Mouse (Mus musculus) kidney, embryonic 16.5 days (tissue): ENCODE measurements around the gene Ranbp2. TPM values are rescaled to one million over a fixed set of nuclear protein-coding genes. Genes with fewer than 3 reads are reported as not detected.
A peak's percentile ranks its signal among the peaks of the same experiment; 100 is the strongest.

Experiments used
- ATAC-seq: fragments of 200-750 bp; cut with Nextera tagmentation; 2 replicates; pipeline ENCODE4 v1.8.0; 2017; ENCODE audit warnings: moderate TSS enrichment; ENCODE audit not compliant: low FRiP score, low TSS enrichment
- H3K27ac ChIP-seq: fragments of 300-500 bp; sonication (generic); 2 replicates; pipeline ENCODE4 v1.5.1; 2014; ENCODE audit warnings: low read length
- H3K27me3 ChIP-seq: fragments of 300-500 bp; sonication (generic); 2 replicates; pipeline ENCODE4 v1.6.1; 2014; ENCODE audit warnings: low read length, control low read depth, mixed read lengths; ENCODE audit not compliant: insufficient read depth
- H3K36me3 ChIP-seq: fragments of 300-500 bp; sonication (generic); 2 replicates; pipeline ENCODE4 v1.6.1; 2014; ENCODE audit warnings: low read length, control low read depth, mixed read lengths; ENCODE audit not compliant: insufficient read depth
- H3K4me1 ChIP-seq: fragments of 300-500 bp; sonication (generic); 2 replicates; pipeline ENCODE4 v1.6.1; 2014; ENCODE audit warnings: low read length, control low read depth, mixed read lengths; ENCODE audit not compliant: insufficient read depth
- H3K4me2 ChIP-seq: fragments of 300-500 bp; sonication (generic); replicated peaks from 2 replicates; pipeline ENCODE4 v1.6.1; 2014; ENCODE audit warnings: low read depth, low read length
- H3K4me3 ChIP-seq: fragments of 300-500 bp; sonication (generic); 2 replicates; pipeline ENCODE4 v1.5.1; 2014; ENCODE audit warnings: mild to moderate bottlenecking, low read length
- H3K9ac ChIP-seq: fragments of 300-500 bp; sonication (generic); replicated peaks from 2 replicates; pipeline ENCODE4 v1.6.1; 2014; ENCODE audit warnings: low read length
- H3K9me3 ChIP-seq: fragments of 300-500 bp; sonication (generic); 2 replicates; pipeline ENCODE4 v1.6.1; 2016; ENCODE audit warnings: low read length, control low read depth
- WGBS: fragments of 180-500 bp; shearing (Covaris S2); extraction: QIAGEN DNeasy Blood & Tissue Kit; methylation state at CpG from one replicate; pipeline ENCODE4 v1.1.7; 2014; 5-methylcytosine and 5-hydroxymethylcytosine counted together
- polyA plus RNA-seq: library from polyadenylated mRNA; unstranded; fragments of >200 nt; fragmentation: Nextera tagmentation; extraction: Ambion mirVana; gene quantifications from 2 replicates; pipeline ENCODE4 v1.2.1, GENCODE M21; 2015

The Ranbp2 gene
- polyA plus RNA-seq, 1 experiment from 2014 or later: 20.7 TPM

- Histone ChIP-seq H3K4me3 (no peak overlapping the region), H3K4me2 (no peak overlapping the region), H3K36me3 (peaks cover 57% of the 10 kb centered on the region), H3K27me3 (no peaks in the 10 kb centered on the region), H3K9me3 (no peaks in the 10 kb centered on the region), H3K27ac (no peak overlapping the region), H3K4me1 (no peaks in the 10 kb centered on the region), H3K9ac (no peak overlapping the region)
- 92% methylated on average over 4 of the region's 4 CpGs for WGBS
- ATAC-seq: no peak
Measured at GRCm38 (mm10) chr10:58479954-58480490, 33.3 kb downstream of the Ranbp2 start.

GRCm38 (mm10) chr10:58491031-58491430 is 44.3 kb downstream of the Ranbp2 start:
- H3K4me2 ChIP-seq: no peak overlapping the region
- no peak overlapping the region for H3K27ac ChIP-seq
- H3K9me3 ChIP-seq: peaks cover 3% of the 10 kb centered on the region; the same call in 1 of the 2 replicates
- no peak overlapping the region for H3K4me3 ChIP-seq
- 93% methylated on average over 5 of the region's 5 CpGs for WGBS
- H3K9ac ChIP-seq: no peak overlapping the region
- no peak for ATAC-seq
- no peaks in the 10 kb centered on the region for H3K4me1 ChIP-seq
- no peaks in the 10 kb centered on the region for H3K27me3 ChIP-seq
- H3K36me3 ChIP-seq: peaks cover 47% of the 10 kb centered on the region

- H3K4me3 ChIP-seq: no peak overlapping the region
- H3K9me3 ChIP-seq: peaks cover 3% of the 10 kb centered on the region; the same call in 1 of the 2 replicates
- no peak for ATAC-seq
- 86% methylated on average over 2 of the region's 2 CpGs for WGBS
- H3K4me1 ChIP-seq: peaks cover 7% of the 10 kb centered on the region
- no peak overlapping the region for H3K9ac ChIP-seq
- H3K27me3 ChIP-seq: no peaks in the 10 kb centered on the region
- H3K36me3 ChIP-seq: peaks cover 38% of the 10 kb centered on the region
- H3K27ac ChIP-seq: no peak overlapping the region
- H3K4me2 ChIP-seq: no peak overlapping the region
Measured at GRCm38 (mm10) chr10:58495637-58496036, 48.9 kb downstream of the Ranbp2 start.

- Histone ChIP-seq H3K4me2 (peak overlapping the region; percentile 63), H3K9ac (no peak overlapping the region), H3K4me1 (peaks cover 7% of the 10 kb centered on the region), H3K27me3 (no peaks in the 10 kb centered on the region), H3K27ac (no peak overlapping the region), H3K4me3 (no peak overlapping the region), H3K9me3 (peaks cover 3% of the 10 kb centered on the region; the same call in 1 of the 2 replicates), H3K36me3 (peaks cover 27% of the 10 kb centered on the region)
- ATAC-seq: no peak
Measured at GRCm38 (mm10) chr10:58496732-58497131, 50.0 kb downstream of the Ranbp2 start.

GRCm38 (mm10) chr10:58497320-58498284 is 50.9 kb downstream of the Ranbp2 start, which contains the start of gene Ccdc138:
TSS of gene Ccdc138 (plus strand) at chr10:58497948.
- WGBS: under 1% methylated on average over 50 of the region's 50 CpGs
- H3K9me3 ChIP-seq: peaks cover 3% of the 10 kb centered on the region; the same call in 1 of the 2 replicates

GRCm38 (mm10) chr10:58498516-58498915 is 51.8 kb downstream of the Ranbp2 start:
- Histone ChIP-seq H3K9me3 (peaks cover 3% of the 10 kb centered on the region; the same call in 1 of the 2 replicates), H3K9ac (peak overlapping the region; percentile 69)
- WGBS: 52% methylated on average over 2 of the region's 2 CpGs

More at GRCm38 (mm10) chr10:58497320-58498284, 50.9 kb downstream of the Ranbp2 start, which contains the start of gene Ccdc138:
- Histone ChIP-seq H3K4me1 (peaks cover 7% of the 10 kb centered on the region), H3K27ac (peak within 1 kb of the TSS; percentile 89), H3K36me3 (peaks cover 20% of the 10 kb centered on the region; the same call in 1 of the 2 replicates), H3K9ac (peak within 1 kb of the TSS; percentile 69), H3K4me3 (peak within 1 kb of the TSS; percentile 62), H3K27me3 (no peaks in the 10 kb centered on the region), H3K4me2 (peak within 1 kb of the TSS; percentile 63)
- ATAC-seq: peak; percentile 99

GRCm38 (mm10) chr10:58529358-58529757 is 82.6 kb downstream of the Ranbp2 start:
- no peak for ATAC-seq
- WGBS: 81% methylated on average over 1 of the region's 1 CpGs

More at GRCm38 (mm10) chr10:58498516-58498915, 51.8 kb downstream of the Ranbp2 start:
- Histone ChIP-seq H3K36me3 (peaks cover 11% of the 10 kb centered on the region; the same call in 1 of the 2 replicates), H3K27me3 (no peaks in the 10 kb centered on the region), H3K4me3 (peak overlapping the region; percentile 62), H3K27ac (peak overlapping the region; percentile 89), H3K4me1 (peaks cover 7% of the 10 kb centered on the region), H3K4me2 (peak overlapping the region; percentile 63)
- ATAC-seq: no peak

GRCm38 (mm10) chr10:58530896-58531790 is 84.4 kb downstream of the Ranbp2 start:
- WGBS: 88% methylated on average over 10 of the region's 10 CpGs
- Histone ChIP-seq H3K9ac (no peak overlapping the region), H3K4me3 (no peak overlapping the region)

More at GRCm38 (mm10) chr10:58529358-58529757, 82.6 kb downstream of the Ranbp2 start:
- Histone ChIP-seq H3K4me2 (no peak overlapping the region), H3K9ac (no peak overlapping the region), H3K4me3 (no peak overlapping the region), H3K9me3 (no peaks in the 10 kb centered on the region), H3K4me1 (no peaks in the 10 kb centered on the region), H3K27me3 (no peaks in the 10 kb centered on the region), H3K27ac (no peak overlapping the region), H3K36me3 (peaks cover 10% of the 10 kb centered on the region; the same call in 1 of the 2 replicates)

GRCm38 (mm10) chr10:58532177-58532576 is 85.5 kb downstream of the Ranbp2 start:
- Histone ChIP-seq H3K9ac (no peak overlapping the region), H3K4me3 (no peak overlapping the region), H3K27ac (no peak overlapping the region), H3K4me2 (no peak overlapping the region), H3K27me3 (no peaks in the 10 kb centered on the region), H3K9me3 (no peaks in the 10 kb centered on the region; the same call in 1 of the 2 replicates), H3K4me1 (no peaks in the 10 kb centered on the region), H3K36me3 (peaks cover 12% of the 10 kb centered on the region; the same call in 1 of the 2 replicates)
- WGBS: 95% methylated on average over 2 of the region's 2 CpGs
- no peak for ATAC-seq

More at GRCm38 (mm10) chr10:58530896-58531790, 84.4 kb downstream of the Ranbp2 start:
- no peak overlapping the region for H3K27ac ChIP-seq
- peaks cover 12% of the 10 kb centered on the region; the same call in 1 of the 2 replicates for H3K36me3 ChIP-seq
- no peaks in the 10 kb centered on the region; the same call in 1 of the 2 replicates for H3K9me3 ChIP-seq
- no peaks in the 10 kb centered on the region for H3K27me3 ChIP-seq
- no peaks in the 10 kb centered on the region for H3K4me1 ChIP-seq
- H3K4me2 ChIP-seq: no peak overlapping the region
- ATAC-seq: no peak
